Mouse (Mus musculus): ENCODE data around the gene Gm11236.
"Not testable (repeated sequence)": the region's sequence is repeated elsewhere in the genome, so short reads cannot be mapped to it uniquely, and the experiment has no call there.

The Gm11236 gene

DNA sequence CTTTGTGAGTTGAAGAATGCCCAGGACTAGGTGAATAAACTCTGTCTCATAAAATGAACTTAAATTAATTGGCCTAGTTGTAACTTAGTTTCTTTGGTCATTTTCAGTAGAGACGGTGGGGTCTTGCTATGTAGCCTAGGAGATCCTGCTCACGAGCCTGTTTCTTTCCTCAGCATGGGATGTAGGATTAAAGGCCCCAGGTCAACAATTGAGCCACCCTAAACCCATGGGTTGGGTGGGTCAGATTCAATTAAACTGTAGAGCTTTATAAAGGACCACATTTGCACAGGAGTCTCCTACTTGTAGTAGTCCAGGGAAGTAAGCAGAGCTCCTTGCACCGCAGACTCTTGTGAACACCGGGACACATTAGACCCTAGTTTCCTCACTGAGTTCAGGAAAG, at the start of gene Gm11236:
Gm11236 (plus strand) TSS at position 301 of the 400 bp plus-strand sequence.
- DNase-seq (ENCODE audit: low read depth): not testable (repeated sequence)

- no peak for DNase-seq (ENCODE audit: low read depth)
These were observed 38.7 kb upstream of the Gm11236 start for GRCm38 (mm10) chr4:73599248-73599647.

DNA sequence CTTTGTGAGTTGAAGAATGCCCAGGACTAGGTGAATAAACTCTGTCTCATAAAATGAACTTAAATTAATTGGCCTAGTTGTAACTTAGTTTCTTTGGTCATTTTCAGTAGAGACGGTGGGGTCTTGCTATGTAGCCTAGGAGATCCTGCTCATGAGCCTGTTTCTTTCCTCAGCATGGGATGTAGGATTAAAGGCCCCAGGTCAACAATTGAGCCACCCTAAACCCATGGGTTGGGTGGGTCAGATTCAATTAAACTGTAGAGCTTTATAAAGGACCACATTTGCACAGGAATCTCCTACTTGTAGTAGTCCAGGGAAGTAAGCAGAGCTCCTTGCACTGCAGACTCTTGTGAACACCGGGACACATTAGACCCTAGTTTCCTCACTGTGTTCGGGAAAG, 30.3 kb upstream of the Gm11236 start, which contains the start of gene Gm11238:
Gm11238 (plus strand) TSS at position 301 of the 400 bp plus-strand sequence.
- DNase-seq (ENCODE audit: low read depth): not testable (repeated sequence)

GRCm38 (mm10) chr4:73622684-73623083, 15.2 kb upstream of the Gm11236 start, which contains the start of gene Gm11237:
Gene Gm11237 (plus strand): TSS chr4:73622984.
- DNase-seq (ENCODE audit: low read depth): not testable (repeated sequence)

- DNase-seq (ENCODE audit: low read depth): not testable (repeated sequence)
These were observed 23.9 kb downstream of the Gm11236 start for GRCm38 (mm10) chr4:73661864-73662263.

- not testable (repeated sequence) for DNase-seq (ENCODE audit: low read depth)
These were observed 30.1 kb downstream of the Gm11236 start, which contains the start of gene Gm11239 for GRCm38 (mm10) chr4:73668054-73668453. Gene Gm11239 (plus strand): TSS chr4:73668354.

- DNase-seq (ENCODE audit: low read depth): not testable (repeated sequence)
These were observed 45.3 kb downstream of the Gm11236 start, which contains the start of gene Gm428 for GRCm38 (mm10) chr4:73683216-73683615. Gene Gm428 (plus strand): TSS chr4:73683516.
